Mouse (Mus musculus) heart, postnatal 0 days (tissue): ENCODE results near the gene Tbx21. TPM values are rescaled to one million over a fixed set of nuclear protein-coding genes. Genes with fewer than 3 reads are reported as not detected.

Experiments used
- ATAC-seq: fragments of 200-750 bp; cut with Nextera tagmentation; 2 replicates; pipeline ENCODE4 v1.8.0; 2017; ENCODE audit warnings: low read depth, moderate number of reproducible peaks, moderate library complexity; ENCODE audit not compliant: insufficient read depth
- DNase-seq: peaks from one replicate; pipeline ENCODE4 v3.0.0-alpha.2; 2016; ENCODE audit warnings: low spot score
- H3K27ac ChIP-seq: fragments of 300-500 bp; sonication (generic); 2 replicates; pipeline ENCODE4 v1.5.1; 2014; ENCODE audit warnings: low read depth, mild to moderate bottlenecking
- H3K27me3 ChIP-seq: fragments of 300-500 bp; sonication (generic); 2 replicates; pipeline ENCODE4 v1.6.1; 2014; ENCODE audit warnings: low read length, mixed read lengths; ENCODE audit not compliant: control insufficient read depth, insufficient read depth
- H3K36me3 ChIP-seq: fragments of 300-500 bp; sonication (generic); replicated peaks from 2 replicates; pipeline ENCODE4 v1.6.1; 2014; ENCODE audit warnings: low read length, mixed read lengths; ENCODE audit not compliant: control insufficient read depth, insufficient read depth
- H3K4me1 ChIP-seq: fragments of 300-500 bp; sonication (generic); 2 replicates; pipeline ENCODE4 v1.6.1; 2014; ENCODE audit warnings: antibody characterized with exemption; ENCODE audit not compliant: control insufficient read depth, insufficient read depth
- H3K4me2 ChIP-seq: fragments of 300-500 bp; sonication (generic); 2 replicates; pipeline ENCODE4 v1.6.1; 2014; ENCODE audit warnings: low read depth, mild to moderate bottlenecking, low read length, moderate library complexity
- H3K4me3 ChIP-seq: fragments of 300-500 bp; sonication (generic); 2 replicates; pipeline ENCODE4 v1.5.1; 2014; ENCODE audit warnings: low read depth, low read length
- H3K9ac ChIP-seq: fragments of 300-500 bp; sonication (generic); replicated peaks from 2 replicates; pipeline ENCODE4 v1.6.1; 2014; ENCODE audit warnings: low read depth, low read length, mixed read lengths
- H3K9me3 ChIP-seq: fragments of 300-500 bp; sonication (generic); replicated peaks from 2 replicates; pipeline ENCODE4 v1.6.1; 2016; ENCODE audit warnings: low read length; ENCODE audit not compliant: control insufficient read depth
- CTCF ChIP-seq: IDR thresholded peaks from 2 replicates; pipeline ENCODE4 v1.5.1; 2016; ENCODE audit warnings: antibody characterized with exemption, control low read depth, low read depth
- EP300 ChIP-seq: IDR thresholded peaks from 2 replicates; pipeline ENCODE4 v1.6.1; 2016; ENCODE audit warnings: antibody characterized with exemption, low read depth
- WGBS: fragments of 180-500 bp; shearing (Covaris S2); extraction: QIAGEN DNeasy Blood & Tissue Kit; methylation state at CpG from one replicate; pipeline ENCODE4 v1.1.7; 2014; 5-methylcytosine and 5-hydroxymethylcytosine counted together
- polyA plus RNA-seq: library from polyadenylated mRNA; unstranded; fragments of >200 nt; fragmentation: Nextera tagmentation; extraction: Ambion mirVana; gene quantifications from 2 replicates; pipeline ENCODE4 v1.2.1, GENCODE M21; 2015
- total RNA-seq: library from RNA; depleted of rRNA; stranded (reverse); fragments of >200 nt; gene quantifications from 2 replicates; pipeline ENCODE4 v1.2.3, GENCODE M21; 2014; ENCODE audit warnings: low replicate concordance

Gene Tbx21
- total and polyA plus RNA-seq, 2 experiments from 2014 or later = not detected

- no peaks in the 10 kb centered on the region; the same call in 1 of the 2 replicates for H3K36me3 ChIP-seq
- DNase-seq (no peak), ATAC-seq (no peak)
- no peak overlapping the region for H3K4me3 ChIP-seq
- H3K27ac ChIP-seq = no peak overlapping the region
- TF ChIP-seq CTCF (no peak), EP300 (no peak)
- H3K4me1 ChIP-seq = no peaks in the 10 kb centered on the region
- no peaks in the 10 kb centered on the region for H3K9me3 ChIP-seq
- H3K4me2 ChIP-seq = no peak overlapping the region
- H3K27me3 ChIP-seq = peaks cover 18% of the 10 kb centered on the region; the same call in 1 of the 2 replicates
- 21% methylated on average over 6 of the region's 6 CpGs for WGBS
- no peak overlapping the region for H3K9ac ChIP-seq
These were observed 17.1 kb upstream of the Tbx21 start for GRCm38 (mm10) chr11:97132185-97132584.

GRCm38 (mm10) chr11:97131683-97132082 lies 16.6 kb upstream of the Tbx21 start:
- 54% methylated on average over 2 of the region's 2 CpGs for WGBS
- no peak for TF ChIP-seq EP300
- TF ChIP-seq CTCF = no peak
- Histone ChIP-seq H3K27me3 (peaks cover 16% of the 10 kb centered on the region; the same call in 1 of the 2 replicates), H3K36me3 (no peaks in the 10 kb centered on the region; the same call in 1 of the 2 replicates), H3K4me3 (no peak overlapping the region), H3K4me1 (no peaks in the 10 kb centered on the region), H3K9ac (no peak overlapping the region), H3K4me2 (no peak overlapping the region), H3K27ac (no peak overlapping the region), H3K9me3 (no peaks in the 10 kb centered on the region)
- ATAC-seq = no peak
- no peak for DNase-seq

- ATAC-seq (no peak), DNase-seq (no peak)
- Histone ChIP-seq H3K36me3 (no peaks in the 10 kb centered on the region), H3K4me3 (no peak overlapping the region), H3K9ac (no peak overlapping the region), H3K27ac (no peak overlapping the region), H3K27me3 (peaks cover 27% of the 10 kb centered on the region; the same call in 1 of the 2 replicates), H3K4me2 (no peak overlapping the region), H3K4me1 (no peaks in the 10 kb centered on the region), H3K9me3 (no peaks in the 10 kb centered on the region)
- WGBS = 72% methylated on average over 7 of the region's 7 CpGs
- TF ChIP-seq EP300 (no peak), CTCF (no peak)
These were observed 15.2 kb upstream of the Tbx21 start for GRCm38 (mm10) chr11:97130318-97130717.

- no peak for TF ChIP-seq EP300
- no peak for TF ChIP-seq CTCF
- ATAC-seq (no peak), DNase-seq (no peak)
- Histone ChIP-seq H3K36me3 (no peaks in the 10 kb centered on the region), H3K4me2 (no peak overlapping the region), H3K4me3 (no peak overlapping the region), H3K9ac (no peak overlapping the region), H3K27me3 (peaks cover 32% of the 10 kb centered on the region; the same call in 1 of the 2 replicates), H3K4me1 (no peaks in the 10 kb centered on the region), H3K27ac (no peak overlapping the region), H3K9me3 (no peaks in the 10 kb centered on the region)
- 72% methylated on average over 3 of the region's 3 CpGs for WGBS
These were observed 13.8 kb upstream of the Tbx21 start for GRCm38 (mm10) chr11:97128956-97129355.

GRCm38 (mm10) chr11:97127470-97128223 lies 12.5 kb upstream of the Tbx21 start:
- 25% methylated on average over 19 of the region's 19 CpGs for WGBS
- no peak for DNase-seq
- H3K4me3 ChIP-seq = peak overlapping the region; percentile 46
- H3K9me3 ChIP-seq = no peaks in the 10 kb centered on the region
- H3K4me1 ChIP-seq = no peaks in the 10 kb centered on the region
- peak overlapping the region; percentile 79 for H3K4me2 ChIP-seq
- no peak for ATAC-seq
- H3K36me3 ChIP-seq = no peaks in the 10 kb centered on the region
- TF ChIP-seq EP300 (no peak), CTCF (no peak)
- no peak overlapping the region for H3K27ac ChIP-seq
- peaks cover 27% of the 10 kb centered on the region; the same call in 1 of the 2 replicates for H3K27me3 ChIP-seq
- no peak overlapping the region for H3K9ac ChIP-seq
